Mouse (Mus musculus): ENCODE measurements around the gene Armc7. TPM values are rescaled to one million over a fixed set of nuclear protein-coding genes. Genes with fewer than 3 reads are reported as not detected.
A peak's percentile ranks its signal among the peaks of the same experiment; 100 is the strongest.

Armc7 gene
- polyA plus RNA-seq, 1 experiment: 6.2 TPM

- TF ChIP-seq TCF12 (IDR thresholded peaks at IDR 0.05; ENCODE audit: insufficient read depth, poor library complexity, severe bottlenecking) (no peak), REST (IDR thresholded peaks at IDR 0.05; ENCODE audit: insufficient read depth, insufficient read length) (no peak), POLR2AphosphoS2 (IDR thresholded peaks at IDR 0.05; ENCODE audit: insufficient read length, low read depth) (peak; percentile 41), TCF3 (IDR thresholded peaks at IDR 0.05; ENCODE audit: insufficient read length, low read depth) (no peak)
- Histone ChIP-seq H3K4me2 (ENCODE audit: low read depth) (no peak overlapping the region), H3K27me3 (ENCODE audit: control insufficient read depth, insufficient read depth, insufficient read length) (no peaks in the 10 kb centered on the region), H3K36me3 (ENCODE audit: control insufficient read depth, insufficient read depth) (peaks cover 11% of the 10 kb centered on the region), H3K79me2 (ENCODE audit: control insufficient read depth, insufficient read depth) (no peaks in the 10 kb centered on the region), H3ac (ENCODE audit: control insufficient read depth, insufficient read length) (no peak overlapping the region), H3K4me3 (no peak overlapping the region)
These were observed 42.7 kb upstream of the Armc7 start for GRCm38 (mm10) chr11:115432814-115433213.

- no peak overlapping the region for H3ac ChIP-seq (ENCODE audit: control insufficient read depth, insufficient read length)
- no peaks in the 10 kb centered on the region for H3K79me2 ChIP-seq (ENCODE audit: control insufficient read depth, insufficient read depth)
- H3K4me3 ChIP-seq: no peak overlapping the region
- no peak for TF ChIP-seq TCF12 (IDR thresholded peaks at IDR 0.05; ENCODE audit: insufficient read depth, poor library complexity, severe bottlenecking)
- peak; percentile 33 for TF ChIP-seq POLR2AphosphoS2 (IDR thresholded peaks at IDR 0.05; ENCODE audit: insufficient read length, low read depth)
- peaks cover 11% of the 10 kb centered on the region for H3K36me3 ChIP-seq (ENCODE audit: control insufficient read depth, insufficient read depth)
- no peaks in the 10 kb centered on the region for H3K27me3 ChIP-seq (ENCODE audit: control insufficient read depth, insufficient read depth, insufficient read length)
- no peak overlapping the region for H3K4me2 ChIP-seq (ENCODE audit: low read depth)
These were observed 42.1 kb upstream of the Armc7 start for GRCm38 (mm10) chr11:115433342-115433741.

- peaks cover 4% of the 10 kb centered on the region for H3K36me3 ChIP-seq (ENCODE audit: control insufficient read depth, insufficient read depth)
- H3K4me3 ChIP-seq: no peak overlapping the region
- no peaks in the 10 kb centered on the region for H3K79me2 ChIP-seq (ENCODE audit: control insufficient read depth, insufficient read depth)
- no peaks in the 10 kb centered on the region for H3K27me3 ChIP-seq (ENCODE audit: control insufficient read depth, insufficient read depth, insufficient read length)
- TF ChIP-seq USF1 (IDR thresholded peaks at IDR 0.05; ENCODE audit: low read depth) (no peak), E2F4 (IDR thresholded peaks at IDR 0.05; ENCODE audit: insufficient read depth) (no peak), CEBPB (IDR thresholded peaks at IDR 0.05; ENCODE audit: insufficient read depth, poor library complexity, severe bottlenecking) (no peak), POLR2AphosphoS2 (IDR thresholded peaks at IDR 0.05; ENCODE audit: insufficient read length, low read depth) (no peak), REST (IDR thresholded peaks at IDR 0.05; ENCODE audit: insufficient read depth, insufficient read length) (no peak), SRF (IDR thresholded peaks at IDR 0.05; ENCODE audit: control insufficient read depth, insufficient read length, low read depth) (no peak), TCF3 (IDR thresholded peaks at IDR 0.05; ENCODE audit: insufficient read length, low read depth) (no peak)
- no peak overlapping the region for H3K4me2 ChIP-seq (ENCODE audit: low read depth)
- no peak overlapping the region for H3ac ChIP-seq (ENCODE audit: control insufficient read depth, insufficient read length)
These were observed 39.7 kb upstream of the Armc7 start for GRCm38 (mm10) chr11:115435596-115436337.

- Histone ChIP-seq H3ac (ENCODE audit: control insufficient read depth, insufficient read length) (no peak overlapping the region), H3K36me3 (ENCODE audit: control insufficient read depth, insufficient read depth) (no peaks in the 10 kb centered on the region), H3K79me2 (ENCODE audit: control insufficient read depth, insufficient read depth) (no peaks in the 10 kb centered on the region), H3K4me3 (no peak overlapping the region), H3K27me3 (ENCODE audit: control insufficient read depth, insufficient read depth, insufficient read length) (no peaks in the 10 kb centered on the region), H3K4me2 (ENCODE audit: low read depth) (no peak overlapping the region)
- TF ChIP-seq MYOG (IDR thresholded peaks at IDR 0.05; ENCODE audit: control insufficient read depth in 1 of 3, insufficient read depth in 1 of 3, insufficient read length in 2 of 3, low read depth in 2 of 3): no peak
- TF ChIP-seq SRF (IDR thresholded peaks at IDR 0.05; ENCODE audit: control insufficient read depth, insufficient read length, low read depth): no peak
- no peak for TF ChIP-seq POLR2A (IDR thresholded peaks at IDR 0.05; ENCODE audit: insufficient read length, low read depth)
- TF ChIP-seq POLR2AphosphoS2 (IDR thresholded peaks at IDR 0.05; ENCODE audit: insufficient read length, low read depth): no peak
- no peak for TF ChIP-seq REST (IDR thresholded peaks at IDR 0.05; ENCODE audit: insufficient read depth, insufficient read length)
- no peak for TF ChIP-seq USF1 (IDR thresholded peaks at IDR 0.05; ENCODE audit: low read depth)
- TF ChIP-seq TCF12 (IDR thresholded peaks at IDR 0.05; ENCODE audit: insufficient read depth, poor library complexity, severe bottlenecking): no peak
- no peak for TF ChIP-seq TCF3 (IDR thresholded peaks at IDR 0.05; ENCODE audit: insufficient read length, low read depth)
- no peak for TF ChIP-seq E2F4 (IDR thresholded peaks at IDR 0.05; ENCODE audit: insufficient read depth)
- no peak for TF ChIP-seq MAX (IDR thresholded peaks at IDR 0.05; ENCODE audit: low read depth)
- TF ChIP-seq CEBPB (IDR thresholded peaks at IDR 0.05; ENCODE audit: insufficient read depth, poor library complexity, severe bottlenecking): no peak
These were observed 37.8 kb upstream of the Armc7 start for GRCm38 (mm10) chr11:115437571-115438122.

GRCm38 (mm10) chr11:115439326-115439725, 36.1 kb upstream of the Armc7 start:
- Histone ChIP-seq H3K4me2 (ENCODE audit: low read depth) (no peak overlapping the region), H3ac (ENCODE audit: control insufficient read depth, insufficient read length) (no peak overlapping the region), H3K36me3 (ENCODE audit: control insufficient read depth, insufficient read depth) (no peaks in the 10 kb centered on the region), H3K79me2 (ENCODE audit: control insufficient read depth, insufficient read depth) (no peaks in the 10 kb centered on the region), H3K27me3 (ENCODE audit: control insufficient read depth, insufficient read depth, insufficient read length) (no peaks in the 10 kb centered on the region), H3K4me3 (no peak overlapping the region)
- TF ChIP-seq SRF (IDR thresholded peaks at IDR 0.05; ENCODE audit: control insufficient read depth, insufficient read length, low read depth): no peak
- TF ChIP-seq MAX (IDR thresholded peaks at IDR 0.05; ENCODE audit: low read depth): no peak
- no peak for TF ChIP-seq MYOD1 (IDR thresholded peaks at IDR 0.05; ENCODE audit: control insufficient read depth in 1 of 3, insufficient read length in 2 of 3, low read depth in 2 of 3)
- TF ChIP-seq POLR2A (IDR thresholded peaks at IDR 0.05; ENCODE audit: insufficient read length, low read depth): no peak
- no peak for TF ChIP-seq E2F4 (IDR thresholded peaks at IDR 0.05; ENCODE audit: insufficient read depth)
- TF ChIP-seq POLR2AphosphoS2 (IDR thresholded peaks at IDR 0.05; ENCODE audit: insufficient read length, low read depth): no peak

Data from myocyte (in vitro differentiated cells).